Mouse (Mus musculus) neural tube, embryonic 15.5 days (tissue): ENCODE measurements at regions not wholly inside any gene's neighbourhood (a gene's known extent, or its start where the extent isn't known, plus 50 kb on each side); places are given as distances from the start of the nearest gene placed in this dataset.

Experiments used
- ATAC-seq: fragments of 200-750 bp; cut with Nextera tagmentation; 2 replicates; pipeline ENCODE4 v1.8.0; 2017; ENCODE audit warnings: mild to moderate bottlenecking, moderate TSS enrichment, moderate library complexity; ENCODE audit not compliant: low FRiP score
- H3K27ac ChIP-seq: fragments of 300-500 bp; sonication (generic); replicated peaks from 2 replicates; pipeline ENCODE4 v1.5.1; 2015; ENCODE audit warnings: mild to moderate bottlenecking, inconsistent platforms
- H3K27me3 ChIP-seq: fragments of 300-500 bp; sonication (generic); replicated peaks from 2 replicates; pipeline ENCODE4 v1.6.1; 2015; ENCODE audit warnings: inconsistent platforms
- H3K36me3 ChIP-seq: fragments of 300-500 bp; sonication (generic); 2 replicates; pipeline ENCODE4 v1.6.1; 2015; ENCODE audit warnings: inconsistent platforms
- H3K4me1 ChIP-seq: fragments of 300-500 bp; sonication (generic); 2 replicates; pipeline ENCODE4 v1.6.1; 2015; ENCODE audit warnings: inconsistent platforms
- H3K4me2 ChIP-seq: fragments of 300-500 bp; sonication (generic); 2 replicates; pipeline ENCODE4 v1.6.1; 2015; ENCODE audit warnings: inconsistent platforms, mild to moderate bottlenecking, moderate library complexity
- H3K4me3 ChIP-seq: fragments of 300-500 bp; sonication (generic); replicated peaks from 2 replicates; pipeline ENCODE4 v1.5.1; 2015; ENCODE audit warnings: mild to moderate bottlenecking, inconsistent platforms
- H3K9ac ChIP-seq: fragments of 300-500 bp; sonication (generic); replicated peaks from 2 replicates; pipeline ENCODE4 v1.6.1; 2015; ENCODE audit warnings: mild to moderate bottlenecking, inconsistent platforms
- H3K9me3 ChIP-seq: fragments of 300-500 bp; sonication (generic); replicated peaks from 2 replicates; pipeline ENCODE4 v1.6.1; 2016; ENCODE audit warnings: inconsistent platforms
- WGBS: fragments of 180-500 bp; shearing (Covaris S2); methylation state at CpG from one replicate; pipeline ENCODE4 v1.1.7; 2015; ENCODE audit warnings: mixed read lengths; 5-methylcytosine and 5-hydroxymethylcytosine counted together

GRCm38 (mm10) chr13:115211285-115211684 lies 109.5 kb upstream of the Itga1 start:
- no peak overlapping the region for H3K9ac ChIP-seq
- no peak overlapping the region for H3K4me2 ChIP-seq
- H3K27ac ChIP-seq, result no peak overlapping the region
- H3K9me3 ChIP-seq, result no peaks in the 10 kb centered on the region
- no peaks in the 10 kb centered on the region for H3K27me3 ChIP-seq
- ATAC-seq, result no peak
- WGBS, result 82% methylated on average over 3 of the region's 3 CpGs
- H3K4me1 ChIP-seq, result no peaks in the 10 kb centered on the region
- no peak overlapping the region for H3K4me3 ChIP-seq
- no peaks in the 10 kb centered on the region for H3K36me3 ChIP-seq

- H3K27ac ChIP-seq, result no peak overlapping the region
These were observed 109.0 kb upstream of the Itga1 start for GRCm38 (mm10) chr13:115210643-115211208.

GRCm38 (mm10) chr13:115209402-115210192 lies 107.8 kb upstream of the Itga1 start:
- no peak overlapping the region for H3K4me3 ChIP-seq
- H3K36me3 ChIP-seq, result no peaks in the 10 kb centered on the region
- H3K4me1 ChIP-seq, result no peaks in the 10 kb centered on the region
- no peak overlapping the region for H3K9ac ChIP-seq
- WGBS, result 95% methylated on average over 3 of the region's 3 CpGs
- no peaks in the 10 kb centered on the region for H3K9me3 ChIP-seq
- H3K27me3 ChIP-seq, result no peaks in the 10 kb centered on the region
- H3K27ac ChIP-seq, result no peak overlapping the region
- no peak for ATAC-seq
- H3K4me2 ChIP-seq, result no peak overlapping the region

More at GRCm38 (mm10) chr13:115210643-115211208, 109.0 kb upstream of the Itga1 start:
- no peaks in the 10 kb centered on the region for H3K27me3 ChIP-seq
- H3K4me1 ChIP-seq, result no peaks in the 10 kb centered on the region
- no peak overlapping the region for H3K9ac ChIP-seq
- 67% methylated on average over 10 of the region's 10 CpGs for WGBS
- peak; percentile 50; the same call in 1 of the 2 replicates for ATAC-seq
- H3K9me3 ChIP-seq, result no peaks in the 10 kb centered on the region
- H3K36me3 ChIP-seq, result no peaks in the 10 kb centered on the region
- no peak overlapping the region for H3K4me3 ChIP-seq
- no peak overlapping the region for H3K4me2 ChIP-seq

- WGBS, result 73% methylated on average over 7 of the region's 7 CpGs
- ATAC-seq, result no peak
- Histone ChIP-seq H3K9ac (no peak overlapping the region), H3K27ac (no peak overlapping the region), H3K9me3 (no peaks in the 10 kb centered on the region), H3K4me1 (no peaks in the 10 kb centered on the region), H3K4me2 (no peak overlapping the region), H3K36me3 (no peaks in the 10 kb centered on the region), H3K4me3 (no peak overlapping the region), H3K27me3 (no peaks in the 10 kb centered on the region)
These were observed 105.0 kb upstream of the Itga1 start for GRCm38 (mm10) chr13:115206723-115207122.

GRCm38 (mm10) chr13:115199166-115199565 lies 97.4 kb upstream of the Itga1 start:
- Histone ChIP-seq H3K27ac (no peak overlapping the region), H3K4me1 (no peaks in the 10 kb centered on the region), H3K4me3 (no peak overlapping the region), H3K36me3 (no peaks in the 10 kb centered on the region), H3K4me2 (no peak overlapping the region), H3K9ac (no peak overlapping the region), H3K9me3 (no peaks in the 10 kb centered on the region), H3K27me3 (no peaks in the 10 kb centered on the region)
- WGBS, result 80% methylated on average over 3 of the region's 3 CpGs
- no peak for ATAC-seq

GRCm38 (mm10) chr13:115188066-115188465 lies 86.3 kb upstream of the Itga1 start:
- Histone ChIP-seq H3K27me3 (no peaks in the 10 kb centered on the region), H3K36me3 (no peaks in the 10 kb centered on the region), H3K27ac (no peak overlapping the region), H3K9ac (no peak overlapping the region), H3K4me2 (no peak overlapping the region), H3K4me3 (no peak overlapping the region), H3K9me3 (no peaks in the 10 kb centered on the region), H3K4me1 (no peaks in the 10 kb centered on the region)
- no peak for ATAC-seq
- 75% methylated on average over 2 of the region's 2 CpGs for WGBS

- H3K27me3 ChIP-seq, result no peaks in the 10 kb centered on the region
- 94% methylated on average over 3 of the region's 3 CpGs for WGBS
These were observed 85.6 kb upstream of the Itga1 start for GRCm38 (mm10) chr13:115187356-115187755.

GRCm38 (mm10) chr13:115182211-115182870 lies 80.6 kb upstream of the Itga1 start:
- Histone ChIP-seq H3K36me3 (no peaks in the 10 kb centered on the region), H3K27me3 (no peaks in the 10 kb centered on the region), H3K27ac (no peak overlapping the region), H3K9me3 (no peaks in the 10 kb centered on the region), H3K9ac (no peak overlapping the region), H3K4me3 (no peak overlapping the region), H3K4me2 (no peak overlapping the region), H3K4me1 (no peaks in the 10 kb centered on the region)
- 90% methylated on average over 6 of the region's 6 CpGs for WGBS
- no peak for ATAC-seq

More at GRCm38 (mm10) chr13:115187356-115187755, 85.6 kb upstream of the Itga1 start:
- Histone ChIP-seq H3K27ac (no peak overlapping the region), H3K4me2 (no peak overlapping the region), H3K9me3 (no peaks in the 10 kb centered on the region), H3K36me3 (no peaks in the 10 kb centered on the region), H3K4me1 (no peaks in the 10 kb centered on the region), H3K4me3 (no peak overlapping the region), H3K9ac (no peak overlapping the region)
- no peak for ATAC-seq

GRCm38 (mm10) chr13:115178175-115178917 lies 76.6 kb upstream of the Itga1 start:
- H3K27ac ChIP-seq, result no peak overlapping the region
- H3K36me3 ChIP-seq, result no peaks in the 10 kb centered on the region
- no peak overlapping the region for H3K4me3 ChIP-seq
- H3K9ac ChIP-seq, result no peak overlapping the region
- H3K4me1 ChIP-seq, result no peaks in the 10 kb centered on the region
- H3K9me3 ChIP-seq, result no peaks in the 10 kb centered on the region
- ATAC-seq, result no peak
- no peak overlapping the region for H3K4me2 ChIP-seq
- no peaks in the 10 kb centered on the region for H3K27me3 ChIP-seq
- WGBS, result 90% methylated on average over 7 of the region's 7 CpGs

GRCm38 (mm10) chr13:115171347-115172062 lies 69.7 kb upstream of the Itga1 start:
- H3K27me3 ChIP-seq, result no peaks in the 10 kb centered on the region
- H3K4me2 ChIP-seq, result no peak overlapping the region
- 66% methylated on average over 7 of the region's 7 CpGs for WGBS
- no peak overlapping the region for H3K27ac ChIP-seq
- no peak for ATAC-seq
- no peaks in the 10 kb centered on the region for H3K9me3 ChIP-seq
- no peak overlapping the region for H3K9ac ChIP-seq
- no peak overlapping the region for H3K4me3 ChIP-seq
- no peaks in the 10 kb centered on the region for H3K36me3 ChIP-seq
- H3K4me1 ChIP-seq, result no peaks in the 10 kb centered on the region

- H3K36me3 ChIP-seq, result no peaks in the 10 kb centered on the region
- H3K4me3 ChIP-seq, result no peak overlapping the region
- no peak overlapping the region for H3K4me2 ChIP-seq
- no peaks in the 10 kb centered on the region for H3K4me1 ChIP-seq
- H3K27me3 ChIP-seq, result no peaks in the 10 kb centered on the region
- no peak overlapping the region for H3K9ac ChIP-seq
- H3K9me3 ChIP-seq, result no peaks in the 10 kb centered on the region
- no peak for ATAC-seq
- 86% methylated on average over 3 of the region's 3 CpGs for whole genome bisulfite sequencing
- H3K27ac ChIP-seq, result no peak overlapping the region
These were observed 64.2 kb upstream of the Itga1 start for GRCm38 (mm10) chr13:115165981-115166380.
